Mouse (Mus musculus) forebrain, embryonic 10.5 days (tissue): ENCODE measurements around the gene Tsc22d4. TPM values are rescaled to one million over a fixed set of nuclear protein-coding genes. Genes with fewer than 3 reads are reported as not detected.
A peak's percentile ranks its signal among the peaks of the same experiment; 100 is the strongest.

ENCODE experiments used
- DNase-seq: peaks from one replicate; pipeline ENCODE4 v3.0.0-alpha.2; 2017; ENCODE audit warnings: low spot score; ENCODE audit errors: extremely low spot score
- H3K27ac ChIP-seq: fragments of 300-500 bp; sonication (generic); 2 replicates; pipeline ENCODE4 v1.5.1; 2016; ENCODE audit warnings: mild to moderate bottlenecking
- H3K27me3 ChIP-seq: fragments of 300-500 bp; sonication (generic); 2 replicates; pipeline ENCODE4 v1.6.1; 2016; ENCODE audit warnings: mild to moderate bottlenecking; ENCODE audit not compliant: poor library complexity, severe bottlenecking
- H3K36me3 ChIP-seq: fragments of 300-500 bp; sonication (generic); replicated peaks from 2 replicates; pipeline ENCODE4 v1.6.1; 2016; ENCODE audit warnings: mild to moderate bottlenecking, moderate library complexity
- H3K4me1 ChIP-seq: fragments of 300-500 bp; sonication (generic); 2 replicates; pipeline ENCODE4 v1.6.1; 2016
- H3K4me3 ChIP-seq: fragments of 300-500 bp; sonication (generic); 2 replicates; pipeline ENCODE4 v1.5.1; 2016; ENCODE audit warnings: mild to moderate bottlenecking, moderate library complexity
- H3K9me3 ChIP-seq: fragments of 300-500 bp; sonication (generic); 2 replicates; pipeline ENCODE4 v1.6.1; 2016; ENCODE audit warnings: mild to moderate bottlenecking, moderate library complexity
- WGBS: fragments of 180-500 bp; shearing (Covaris S2); methylation state at CpG from one replicate; pipeline ENCODE4 v1.1.7; 2016; 5-methylcytosine and 5-hydroxymethylcytosine counted together
- polyA plus RNA-seq: library from polyadenylated mRNA; unstranded; fragments of >200 nt; fragmentation: Nextera tagmentation; extraction: Ambion mirVana; gene quantifications from 2 replicates; pipeline ENCODE4 v1.2.1, GENCODE M21; 2016

Gene Tsc22d4
- polyA plus RNA-seq, 1 experiment from 2014 or later: 72.0 TPM

DNA sequence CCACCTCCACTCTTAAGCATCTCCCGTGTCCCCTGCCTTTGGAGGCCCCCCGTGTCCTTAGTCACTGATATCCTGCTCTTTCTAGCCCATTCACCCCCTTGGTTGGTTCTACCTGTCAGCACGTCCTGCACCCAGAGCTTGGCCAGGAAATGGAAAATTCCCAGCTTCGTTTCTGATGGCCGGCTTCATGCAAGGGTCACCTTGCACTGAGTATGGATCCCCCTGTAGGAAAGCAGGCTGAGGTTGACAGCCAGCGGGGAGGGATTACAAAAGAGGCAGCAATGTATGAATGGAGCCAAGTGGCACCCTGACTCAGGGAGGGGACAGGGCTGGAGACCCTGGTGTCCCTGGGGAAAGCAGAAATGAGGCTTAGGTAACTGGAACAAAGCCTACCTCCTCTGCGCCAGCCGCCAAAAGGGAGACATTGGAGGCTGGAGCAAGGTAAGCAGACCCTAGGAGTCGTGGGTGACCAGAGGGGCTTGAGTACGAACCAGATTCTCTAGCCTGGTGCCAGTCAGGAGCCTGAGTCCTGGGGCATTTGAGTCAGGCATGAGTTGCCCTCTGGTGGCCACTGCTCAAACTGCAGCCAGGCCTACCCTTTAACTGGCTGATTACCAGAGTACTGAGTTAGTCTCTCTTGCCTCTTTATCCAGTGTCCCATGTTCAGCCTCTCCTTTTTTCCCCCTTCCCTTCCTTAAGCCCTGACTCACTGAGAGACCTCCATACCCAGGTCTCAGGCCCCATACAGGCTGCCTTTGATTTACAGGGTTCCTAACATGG lies 11.5 kb downstream of the Tsc22d4 start:
- peaks cover 12% of the 10 kb centered on the region; the same call in 1 of the 2 replicates for H3K4me1 ChIP-seq
- peaks cover 73% of the 10 kb centered on the region for H3K36me3 ChIP-seq
- DNase-seq: peak; percentile 81
- H3K9me3 ChIP-seq: no peaks in the 10 kb centered on the region
- 48% methylated on average over 10 of the region's 10 CpGs for WGBS
- H3K27me3 ChIP-seq: no peaks in the 10 kb centered on the region
- H3K27ac ChIP-seq: no peak overlapping the region
- no peak overlapping the region for H3K4me3 ChIP-seq

DNA sequence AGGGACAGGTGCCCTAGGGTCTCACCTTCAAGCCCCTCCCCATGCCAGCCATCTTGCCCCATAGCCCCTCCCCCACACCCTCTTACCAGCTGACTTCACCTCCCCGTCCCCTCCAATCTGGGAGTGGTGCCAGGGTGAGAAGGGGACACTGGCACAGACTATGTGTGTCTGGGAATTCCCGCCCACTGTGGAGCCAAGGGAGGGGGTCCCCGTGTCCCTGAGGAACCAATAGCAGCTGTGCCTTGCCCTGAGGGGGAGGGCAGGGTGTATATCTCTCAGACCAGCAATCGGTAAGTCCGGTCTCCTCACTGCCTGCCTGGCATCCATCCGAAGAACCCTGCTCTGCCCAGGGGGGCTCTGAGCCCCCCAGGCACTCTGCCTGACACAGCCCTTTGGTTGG lies 12.4 kb downstream of the Tsc22d4 start:
- Histone ChIP-seq H3K36me3 (peaks cover 65% of the 10 kb centered on the region), H3K27me3 (no peaks in the 10 kb centered on the region), H3K9me3 (no peaks in the 10 kb centered on the region)

DNA sequence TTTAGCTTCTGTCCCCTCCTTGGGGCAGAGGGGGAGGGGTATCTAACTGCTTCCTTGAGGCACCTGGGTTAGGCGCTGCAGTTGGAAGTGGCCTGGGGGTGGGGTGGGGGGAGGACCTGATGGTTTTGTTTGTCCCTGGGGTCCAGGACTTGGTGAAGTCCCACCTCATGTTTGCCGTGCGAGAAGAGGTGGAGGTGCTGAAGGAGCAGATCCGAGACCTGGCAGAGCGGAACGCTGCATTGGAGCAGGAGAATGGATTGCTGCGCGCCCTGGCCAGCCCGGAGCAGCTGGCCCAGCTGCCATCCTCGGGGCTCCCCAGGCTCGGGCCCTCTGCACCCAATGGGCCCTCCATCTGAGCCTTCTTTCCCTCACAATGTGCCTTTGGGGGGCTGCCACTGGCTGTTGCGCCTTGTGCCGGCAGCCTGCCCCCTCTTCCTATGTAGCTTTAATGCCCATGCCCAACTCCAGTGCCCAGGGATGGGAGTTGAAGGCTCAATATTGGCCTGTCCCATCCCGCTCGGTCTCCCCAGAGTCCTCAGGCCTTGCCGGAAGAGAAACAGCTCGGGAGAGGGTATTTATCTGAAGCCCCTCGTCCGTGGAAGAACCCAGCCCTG lies 13.5 kb downstream of the Tsc22d4 start:
- DNase-seq: no peak
- WGBS: 91% methylated on average over 19 of the region's 19 CpGs
- Histone ChIP-seq H3K4me1 (peaks cover 8% of the 10 kb centered on the region; the same call in 1 of the 2 replicates), H3K9me3 (no peaks in the 10 kb centered on the region), H3K27me3 (no peaks in the 10 kb centered on the region), H3K27ac (no peak overlapping the region), H3K4me3 (no peak overlapping the region), H3K36me3 (peaks cover 53% of the 10 kb centered on the region)

More for the DNA sequence above, 12.4 kb downstream of the Tsc22d4 start:
- H3K4me3 ChIP-seq: no peak overlapping the region
- no peak for DNase-seq
- WGBS: 81% methylated on average over 6 of the region's 6 CpGs
- 0 out of 2 replicates have a peak overlapping the region, but pooled peaks have one; percentile 8 for H3K27ac ChIP-seq
- H3K4me1 ChIP-seq: peaks cover 12% of the 10 kb centered on the region; the same call in 1 of the 2 replicates

- H3K4me1 ChIP-seq: peaks cover 8% of the 10 kb centered on the region; the same call in 1 of the 2 replicates
- H3K27me3 ChIP-seq: no peaks in the 10 kb centered on the region
- H3K9me3 ChIP-seq: no peaks in the 10 kb centered on the region
- WGBS: 29% methylated on average over 4 of the region's 4 CpGs
- no peak overlapping the region for H3K27ac ChIP-seq
- DNase-seq: peak; percentile 73
- no peak overlapping the region for H3K4me3 ChIP-seq
- H3K36me3 ChIP-seq: peaks cover 49% of the 10 kb centered on the region
Measured at GRCm38 (mm10) chr5:137759971-137760412, 14.5 kb downstream of the Tsc22d4 start.

DNA sequence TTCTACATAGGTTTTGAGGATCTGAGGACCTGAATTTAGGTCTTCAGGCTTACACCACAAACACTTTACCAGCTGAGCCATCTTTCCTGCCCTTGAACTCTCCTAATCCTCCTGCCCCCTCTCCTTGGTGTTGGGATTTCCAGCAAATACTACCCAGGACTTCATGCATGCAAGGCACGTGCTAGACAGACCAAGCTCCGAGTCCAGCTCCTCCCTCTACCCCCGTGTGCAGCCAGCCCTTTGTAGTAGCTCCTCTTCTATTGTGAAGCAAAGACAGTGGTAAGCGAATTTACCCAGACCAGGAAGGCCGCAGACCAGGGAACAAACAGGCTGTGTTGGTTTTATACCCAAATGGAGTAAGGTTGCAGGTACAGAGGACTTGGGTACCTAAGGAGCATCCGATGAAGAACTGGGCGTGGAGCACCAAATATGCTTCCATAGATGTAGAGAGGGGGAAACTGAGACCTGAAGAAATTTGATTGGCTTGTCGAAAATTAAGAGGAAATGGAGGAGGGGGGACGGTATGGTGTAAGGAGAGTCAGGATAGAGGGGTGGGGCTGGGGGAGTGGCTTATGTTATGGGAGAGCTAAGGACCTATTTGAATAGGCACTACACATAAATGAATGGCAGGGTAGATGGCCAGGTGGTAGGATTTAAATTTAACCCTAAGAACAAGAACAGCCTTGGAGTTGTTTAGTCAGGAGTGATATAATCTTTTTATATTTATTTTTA lies 19.2 kb downstream of the Tsc22d4 start:
- WGBS: 65% methylated on average over 9 of the region's 9 CpGs
- no peak for DNase-seq
- Histone ChIP-seq H3K4me1 (peaks cover 18% of the 10 kb centered on the region), H3K27me3 (no peaks in the 10 kb centered on the region), H3K27ac (no peak overlapping the region), H3K9me3 (no peaks in the 10 kb centered on the region), H3K36me3 (peaks cover 4% of the 10 kb centered on the region; the same call in 1 of the 2 replicates), H3K4me3 (no peak overlapping the region)

DNA sequence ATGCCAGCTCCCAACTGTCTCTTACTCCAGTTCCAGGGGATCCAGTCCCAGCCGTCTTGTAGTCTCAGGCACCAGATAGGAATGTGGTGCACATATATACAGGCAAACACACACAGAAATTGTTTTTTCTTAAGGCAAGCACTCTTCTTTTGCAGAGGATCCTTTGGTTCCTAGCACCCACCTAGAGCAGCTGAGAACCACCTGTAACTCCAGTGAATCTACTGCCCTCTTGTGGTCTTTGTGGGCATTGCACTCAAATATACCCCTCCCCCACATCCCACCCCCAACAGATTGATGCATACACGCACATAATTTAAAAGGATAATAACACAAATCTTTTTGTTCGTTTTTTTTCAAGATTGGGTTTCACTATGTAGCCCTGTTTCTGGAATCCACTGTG lies 20.7 kb downstream of the Tsc22d4 start:
- DNase-seq: no peak
- no peak overlapping the region for H3K27ac ChIP-seq
- H3K27me3 ChIP-seq: no peaks in the 10 kb centered on the region
- peaks cover 15% of the 10 kb centered on the region for H3K4me1 ChIP-seq
- H3K9me3 ChIP-seq: no peaks in the 10 kb centered on the region
- WGBS: 56% methylated on average over 3 of the region's 3 CpGs
- H3K36me3 ChIP-seq: no peaks in the 10 kb centered on the region
- no peak overlapping the region for H3K4me3 ChIP-seq

- DNase-seq: no peak
- Histone ChIP-seq H3K4me3 (no peak overlapping the region), H3K27me3 (no peaks in the 10 kb centered on the region), H3K9me3 (no peaks in the 10 kb centered on the region), H3K27ac (no peak overlapping the region), H3K4me1 (peaks cover 15% of the 10 kb centered on the region), H3K36me3 (no peaks in the 10 kb centered on the region)
- 52% methylated on average over 1 of the region's 1 CpGs for WGBS
Measured at GRCm38 (mm10) chr5:137768475-137768874, 22.9 kb downstream of the Tsc22d4 start.

DNA sequence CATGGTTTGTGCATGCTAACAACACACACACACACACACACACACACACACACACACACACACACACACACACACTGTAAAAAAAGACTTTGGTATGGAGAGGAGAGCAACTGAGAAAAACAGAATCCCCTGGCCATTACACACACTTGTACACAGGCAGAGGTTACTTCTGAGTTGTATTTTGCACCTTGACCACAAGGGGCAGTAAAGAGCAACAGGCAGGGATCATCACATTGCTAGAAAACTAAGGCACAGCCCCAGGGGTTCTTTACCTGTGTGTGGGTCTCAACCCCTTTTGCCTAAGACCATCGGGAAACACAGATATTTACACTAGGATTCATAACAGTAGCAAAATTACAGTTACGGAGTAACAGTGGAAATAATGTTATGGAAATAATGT lies 25.2 kb downstream of the Tsc22d4 start:
- no peaks in the 10 kb centered on the region for H3K36me3 ChIP-seq
- H3K4me3 ChIP-seq: no peak overlapping the region
- H3K4me1 ChIP-seq: peaks cover 15% of the 10 kb centered on the region
- peak; percentile 40 for DNase-seq
- no peaks in the 10 kb centered on the region for H3K9me3 ChIP-seq
- 51% methylated on average over 2 of the region's 2 CpGs for WGBS
- H3K27ac ChIP-seq: no peak overlapping the region
- H3K27me3 ChIP-seq: no peaks in the 10 kb centered on the region

- Histone ChIP-seq H3K4me1 (peaks cover 15% of the 10 kb centered on the region), H3K27me3 (no peaks in the 10 kb centered on the region), H3K9me3 (no peaks in the 10 kb centered on the region), H3K27ac (no peak overlapping the region), H3K4me3 (no peak overlapping the region), H3K36me3 (no peaks in the 10 kb centered on the region)
- DNase-seq: no peak
Measured at GRCm38 (mm10) chr5:137772755-137773154, 27.2 kb downstream of the Tsc22d4 start.

GRCm38 (mm10) chr5:137775587-137776290 lies 30.2 kb downstream of the Tsc22d4 start:
- Histone ChIP-seq H3K4me3 (no peak overlapping the region), H3K27ac (no peak overlapping the region), H3K4me1 (peaks cover 20% of the 10 kb centered on the region), H3K9me3 (no peaks in the 10 kb centered on the region), H3K36me3 (peaks cover 8% of the 10 kb centered on the region), H3K27me3 (no peaks in the 10 kb centered on the region)
- WGBS: 90% methylated on average over 2 of the region's 2 CpGs
- DNase-seq: no peak

DNA sequence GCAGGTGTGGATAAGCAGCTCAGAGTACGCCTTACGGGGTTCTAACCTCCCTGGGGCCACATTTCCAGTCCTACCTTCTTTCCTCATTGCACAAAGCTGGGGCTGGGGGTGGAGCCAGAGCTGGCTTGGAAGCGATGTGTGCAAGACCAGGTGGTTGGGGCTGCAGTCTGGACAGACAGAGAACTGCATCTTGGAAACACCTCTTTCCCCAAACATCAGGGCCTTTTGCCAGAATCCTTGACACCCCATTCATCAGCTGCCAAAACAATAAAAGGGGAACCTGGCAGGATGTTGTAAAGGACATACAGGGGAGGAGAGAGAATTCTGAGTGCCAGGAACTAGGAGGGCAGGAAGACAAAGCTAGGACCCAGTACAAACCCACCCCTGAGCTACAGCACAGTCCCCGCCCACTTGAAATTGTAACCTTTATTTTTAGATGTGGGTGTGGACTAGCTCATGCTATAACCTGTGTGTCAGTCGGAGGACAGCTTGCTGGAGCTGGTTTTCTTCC lies 30.9 kb downstream of the Tsc22d4 start:
- Histone ChIP-seq H3K27ac (no peak overlapping the region), H3K27me3 (no peaks in the 10 kb centered on the region), H3K4me1 (peaks cover 25% of the 10 kb centered on the region), H3K4me3 (no peak overlapping the region), H3K36me3 (peaks cover 15% of the 10 kb centered on the region), H3K9me3 (no peaks in the 10 kb centered on the region)
- 57% methylated on average over 5 of the region's 5 CpGs for WGBS
- no peak for DNase-seq

- 91% methylated on average over 7 of the region's 7 CpGs for WGBS
- DNase-seq: no peak
- no peaks in the 10 kb centered on the region for H3K27me3 ChIP-seq
- no peaks in the 10 kb centered on the region for H3K9me3 ChIP-seq
- H3K36me3 ChIP-seq: peaks cover 24% of the 10 kb centered on the region
- no peak overlapping the region for H3K27ac ChIP-seq
- H3K4me1 ChIP-seq: peaks cover 34% of the 10 kb centered on the region
- no peak overlapping the region; the same call in 1 of the 2 replicates for H3K4me3 ChIP-seq
Measured at GRCm38 (mm10) chr5:137777267-137777845, 31.8 kb downstream of the Tsc22d4 start.
